Mouse (Mus musculus) hindbrain, embryonic 15.5 days (tissue): Measurements from ENCODE around the gene Rdh16. TPM values are rescaled to one million over a fixed set of nuclear protein-coding genes. Genes with fewer than 3 reads are reported as not detected.
"Not testable (repeated sequence)": the region's sequence is repeated elsewhere in the genome, so short reads cannot be mapped to it uniquely, and the experiment has no call there.

ENCODE experiments used
- ATAC-seq: fragments of 200-750 bp; cut with Nextera tagmentation; 2 replicates; pipeline ENCODE4 v1.8.0; 2017; ENCODE audit warnings: low read depth, moderate number of reproducible peaks, moderate TSS enrichment; ENCODE audit not compliant: low FRiP score
- H3K27ac ChIP-seq: fragments of 300-500 bp; sonication (generic); replicated peaks from 2 replicates; pipeline ENCODE4 v1.5.1; 2015; ENCODE audit warnings: mild to moderate bottlenecking, inconsistent platforms
- H3K27me3 ChIP-seq: fragments of 300-500 bp; sonication (generic); 2 replicates; pipeline ENCODE4 v1.6.1; 2015; ENCODE audit warnings: control low read depth, inconsistent platforms
- H3K36me3 ChIP-seq: fragments of 300-500 bp; sonication (generic); 2 replicates; pipeline ENCODE4 v1.6.1; 2015; ENCODE audit warnings: control low read depth, inconsistent platforms
- H3K4me1 ChIP-seq: fragments of 300-500 bp; sonication (generic); replicated peaks from 2 replicates; pipeline ENCODE4 v1.6.1; 2015; ENCODE audit warnings: control low read depth, inconsistent platforms
- H3K4me2 ChIP-seq: fragments of 300-500 bp; sonication (generic); 2 replicates; pipeline ENCODE4 v1.6.1; 2015; ENCODE audit warnings: moderate library complexity, mild to moderate bottlenecking, inconsistent platforms
- H3K4me3 ChIP-seq: fragments of 300-500 bp; sonication (generic); 2 replicates; pipeline ENCODE4 v1.5.1; 2015; ENCODE audit warnings: mild to moderate bottlenecking, inconsistent platforms
- H3K9ac ChIP-seq: fragments of 300-500 bp; sonication (generic); 2 replicates; pipeline ENCODE4 v1.6.1; 2015; ENCODE audit warnings: inconsistent platforms
- H3K9me3 ChIP-seq: fragments of 300-500 bp; sonication (generic); 2 replicates; pipeline ENCODE4 v1.6.1; 2016; ENCODE audit warnings: control low read depth, inconsistent platforms
- WGBS: fragments of 180-500 bp; shearing (Covaris S2); methylation state at CpG from one replicate; pipeline ENCODE4 v1.1.7; 2015; 5-methylcytosine and 5-hydroxymethylcytosine counted together
- polyA plus RNA-seq: library from polyadenylated mRNA; unstranded; fragments of >200 nt; fragmentation: Nextera tagmentation; extraction: Ambion mirVana; gene quantifications from 2 replicates; pipeline ENCODE4 v1.2.1, GENCODE M21; 2015

Gene Rdh16
- not detected in 2 replicates for polyA plus RNA-seq

DNA sequence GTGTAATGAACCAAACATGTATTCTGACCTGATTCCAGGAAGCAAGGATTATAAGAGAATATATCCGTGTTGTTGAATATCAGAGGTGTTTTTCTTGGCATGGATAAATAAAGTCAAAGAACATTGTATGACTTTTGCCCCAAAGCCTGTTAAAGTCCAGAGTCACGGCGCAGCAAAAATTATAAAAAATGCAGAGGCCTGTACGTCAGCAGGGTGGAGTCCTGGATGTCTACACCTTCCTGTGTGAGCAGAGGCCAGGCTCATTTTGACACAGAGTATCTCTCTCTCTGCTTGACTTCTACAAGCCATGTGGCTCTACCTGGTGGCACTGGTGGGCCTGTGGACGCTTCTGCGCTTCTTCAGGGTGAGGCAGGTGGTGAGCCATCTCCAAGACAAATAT, at the start of gene Rdh16:
Rdh16 (plus strand) TSS at position 262 of the 400 bp plus-strand sequence.
- H3K4me2 ChIP-seq = no peak within 1 kb of the TSS
- no peaks in the 10 kb centered on the region for H3K36me3 ChIP-seq
- H3K9ac ChIP-seq = no peak within 1 kb of the TSS
- no peak within 1 kb of the TSS for H3K4me3 ChIP-seq
- H3K9me3 ChIP-seq = no peaks in the 10 kb centered on the region
- no peak within 1 kb of the TSS for H3K27ac ChIP-seq
- no peaks in the 10 kb centered on the region for H3K27me3 ChIP-seq
- no peak for ATAC-seq
- WGBS = 95% methylated on average over 6 of the region's 6 CpGs
- H3K4me1 ChIP-seq = no peaks in the 10 kb centered on the region

DNA sequence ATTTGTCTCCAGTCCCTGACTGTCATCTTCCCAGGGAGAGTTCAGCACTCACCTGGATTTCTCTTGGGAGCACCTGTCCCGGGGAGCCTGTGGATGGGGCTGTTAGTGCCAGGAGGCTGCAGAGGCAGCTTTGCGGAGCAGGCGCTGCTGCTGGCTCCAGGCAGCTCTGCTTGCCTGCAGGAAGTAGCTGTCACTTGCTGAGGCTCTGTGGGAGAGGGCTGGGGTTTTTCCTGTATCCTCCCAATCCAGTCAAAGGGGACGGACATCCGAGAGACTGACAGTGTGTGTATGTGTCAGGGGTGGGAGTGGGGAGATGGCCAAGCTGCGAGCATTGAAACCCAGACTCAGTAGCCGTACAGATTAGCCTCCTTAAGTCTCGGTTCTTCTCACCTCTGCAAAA, 49.4 kb upstream of the Rdh16 start, which contains the start of gene Gpr182:
Gpr182 (minus strand) TSS at position 185 of the 400 bp plus-strand sequence.
- 0 out of 2 replicates have a peak, but pooled peaks cover 6% of the 10 kb centered on the region for H3K4me1 ChIP-seq
- no peak for ATAC-seq
- peaks cover 14% of the 10 kb centered on the region for H3K36me3 ChIP-seq
- H3K27ac ChIP-seq = no peak within 1 kb of the TSS
- WGBS = 57% methylated on average over 8 of the region's 8 CpGs
- peak within 1 kb of the TSS; percentile 36 for H3K4me2 ChIP-seq
- no peak within 1 kb of the TSS for H3K9ac ChIP-seq
- no peak within 1 kb of the TSS for H3K4me3 ChIP-seq
- H3K9me3 ChIP-seq = no peaks in the 10 kb centered on the region
- H3K27me3 ChIP-seq = no peaks in the 10 kb centered on the region

DNA sequence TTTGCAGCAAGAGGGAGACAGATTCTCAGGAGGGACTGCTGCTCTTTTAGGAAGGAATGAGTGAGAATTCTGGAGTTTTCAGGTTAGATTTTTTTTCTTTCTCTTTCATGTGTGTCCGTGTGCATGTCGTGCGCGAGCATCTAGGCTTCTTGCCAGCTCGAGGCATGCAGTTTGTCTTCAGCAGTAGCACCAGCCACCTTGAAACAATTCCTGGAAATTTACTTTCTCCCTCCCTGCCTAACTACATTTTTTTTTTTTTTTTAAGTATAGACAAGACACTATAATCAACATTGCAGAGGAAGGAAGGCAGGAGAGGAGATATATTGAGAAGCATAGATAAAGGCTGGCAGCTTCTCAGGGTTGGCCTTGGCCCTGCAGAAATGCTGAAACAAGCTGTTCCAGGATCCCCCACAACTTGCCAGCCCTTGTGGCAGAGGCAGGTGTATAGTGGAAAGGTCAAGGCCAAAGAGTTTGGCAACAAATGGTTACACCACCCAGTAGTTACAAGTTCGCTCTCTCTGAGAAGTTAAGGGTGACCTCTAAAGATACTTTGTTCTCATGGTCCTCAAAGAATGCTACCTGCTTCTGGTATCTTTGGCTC, 46.3 kb upstream of the Rdh16 start:
- H3K36me3 ChIP-seq = no peaks in the 10 kb centered on the region
- no peak overlapping the region for H3K9ac ChIP-seq
- no peak overlapping the region for H3K27ac ChIP-seq
- no peak overlapping the region for H3K4me3 ChIP-seq
- 0 out of 2 replicates have a peak, but pooled peaks cover 2% of the 10 kb centered on the region for H3K4me1 ChIP-seq
- WGBS = 76% methylated on average over 6 of the region's 6 CpGs
- H3K27me3 ChIP-seq = no peaks in the 10 kb centered on the region
- no peak overlapping the region for H3K4me2 ChIP-seq
- ATAC-seq = no peak
- no peaks in the 10 kb centered on the region for H3K9me3 ChIP-seq

DNA sequence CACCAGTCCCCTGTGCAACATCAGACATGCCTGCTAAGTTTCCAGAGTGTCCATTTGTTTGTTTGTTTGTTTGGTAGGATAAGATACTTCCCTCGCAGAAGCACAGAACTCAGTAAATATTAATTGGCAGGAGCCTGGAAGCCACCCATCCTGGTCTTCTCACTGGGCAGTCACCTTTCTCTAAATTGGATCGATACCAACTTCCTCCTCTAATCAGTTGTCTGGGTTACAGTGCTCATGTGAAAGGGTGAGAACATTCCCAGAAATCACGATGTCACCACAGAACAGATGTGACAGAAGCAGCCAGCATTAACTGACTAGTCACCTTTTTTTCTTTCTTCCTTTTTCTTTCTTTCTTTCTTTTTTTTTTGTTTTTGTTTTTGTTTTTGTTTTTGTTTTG, 45.7 kb upstream of the Rdh16 start:
- no peaks in the 10 kb centered on the region for H3K4me1 ChIP-seq
- 72% methylated on average over 3 of the region's 3 CpGs for WGBS
- ATAC-seq = no peak

DNA sequence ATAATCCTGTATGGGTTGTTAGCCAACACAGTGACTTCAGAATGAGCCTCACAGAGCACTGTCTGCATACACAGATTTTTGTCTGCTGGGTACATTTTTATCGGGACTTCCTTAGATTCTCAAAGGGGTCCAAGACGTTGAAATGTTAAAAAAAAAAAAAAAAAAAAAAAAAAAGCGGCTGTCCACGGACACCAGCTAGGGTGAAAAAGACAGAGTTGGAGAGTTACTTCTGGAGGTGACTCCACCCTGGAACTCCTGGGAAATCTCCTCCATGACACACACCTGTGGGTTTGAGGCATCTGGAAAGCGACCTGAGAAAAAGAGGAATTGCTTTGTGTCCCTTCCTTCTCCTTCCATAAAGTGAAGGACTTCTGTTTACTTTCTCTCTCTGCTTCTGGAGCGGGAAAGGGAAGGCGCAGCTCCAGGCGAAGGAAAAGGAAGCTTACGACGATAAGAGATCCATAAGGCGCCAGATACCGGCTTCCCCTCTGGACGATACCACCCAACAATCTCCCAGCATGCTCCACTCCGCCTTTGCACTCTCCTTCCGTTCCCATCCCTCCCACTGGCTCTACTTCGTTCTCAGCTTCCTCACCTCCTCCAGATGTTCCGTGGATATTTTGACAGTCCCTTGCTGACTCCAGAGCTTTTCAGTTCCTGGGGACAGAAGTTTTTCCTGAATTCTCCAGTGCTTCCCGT, 45.0 kb upstream of the Rdh16 start:
- no peak for ATAC-seq
- no peaks in the 10 kb centered on the region for H3K4me1 ChIP-seq
- H3K4me3 ChIP-seq = peak overlapping the region; percentile 9; the same call in 1 of the 2 replicates
- 53% methylated on average over 18 of the region's 18 CpGs for WGBS
- H3K27me3 ChIP-seq = no peaks in the 10 kb centered on the region
- H3K27ac ChIP-seq = no peak overlapping the region
- no peaks in the 10 kb centered on the region for H3K36me3 ChIP-seq
- H3K9ac ChIP-seq = no peak overlapping the region
- no peaks in the 10 kb centered on the region for H3K9me3 ChIP-seq
- H3K4me2 ChIP-seq = peak overlapping the region; percentile 33

More for the DNA sequence above, 45.7 kb upstream of the Rdh16 start:
- no peaks in the 10 kb centered on the region for H3K36me3 ChIP-seq
- no peak overlapping the region for H3K4me2 ChIP-seq
- no peaks in the 10 kb centered on the region for H3K9me3 ChIP-seq
- H3K27ac ChIP-seq = no peak overlapping the region
- H3K9ac ChIP-seq = no peak overlapping the region
- no peaks in the 10 kb centered on the region for H3K27me3 ChIP-seq
- no peak overlapping the region for H3K4me3 ChIP-seq

DNA sequence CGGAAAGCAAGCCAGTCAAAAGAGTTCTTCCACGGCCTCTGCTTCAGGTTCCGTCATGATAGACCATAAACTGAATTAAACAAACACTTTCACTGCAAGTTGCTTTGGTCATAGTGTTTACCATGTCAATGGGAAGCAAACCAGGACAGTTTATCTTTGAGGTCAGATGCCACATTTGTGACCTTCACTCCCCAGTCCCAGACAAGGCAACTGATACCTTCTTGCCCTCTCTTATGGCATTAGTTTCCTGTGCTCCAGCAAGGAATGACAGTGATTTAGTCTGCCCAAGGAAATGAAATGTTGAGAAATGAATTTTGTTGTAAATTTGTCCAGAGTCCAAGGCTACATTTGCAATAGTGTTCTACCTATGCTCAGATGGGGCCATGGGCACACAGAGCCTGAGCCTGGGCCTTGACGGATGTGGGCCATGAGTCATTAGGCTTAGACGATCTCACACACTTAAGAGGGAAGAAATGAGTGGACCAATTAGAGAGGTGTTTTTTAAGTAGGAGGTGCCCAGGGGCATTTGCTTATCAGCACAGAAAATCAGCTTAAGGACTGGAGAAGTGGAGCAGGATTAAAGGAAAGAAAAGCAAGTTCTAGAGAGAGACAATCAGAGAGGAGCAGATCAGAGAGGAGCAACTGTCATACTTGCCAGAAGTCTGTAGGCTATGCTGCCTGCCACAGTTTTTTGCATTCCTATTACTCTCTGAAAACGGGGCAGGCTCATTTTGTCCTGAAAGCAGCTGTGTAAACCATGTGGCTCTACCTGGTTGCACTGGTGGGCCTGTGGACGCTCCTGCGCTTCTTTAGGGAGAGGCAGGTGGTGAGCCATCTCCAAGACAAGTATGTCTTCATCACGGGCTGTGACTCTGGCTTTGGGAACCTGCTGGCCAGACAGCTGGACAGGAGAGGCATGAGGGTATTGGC, 41.5 kb upstream of the Rdh16 start, which contains the start of the genes Rdh1 and Rdh16f1:
Rdh1 (plus strand) TSS at position 541 of the 930 bp plus-strand sequence.
Rdh16f1 (plus strand) TSS at position 607 of the 930 bp plus-strand sequence.
- H3K9ac ChIP-seq = no peak within 1 kb of the TSS
- WGBS = 80% methylated on average over 9 of the region's 9 CpGs
- H3K9me3 ChIP-seq = no peaks in the 10 kb centered on the region
- H3K27me3 ChIP-seq = no peaks in the 10 kb centered on the region
- no peak for ATAC-seq
- H3K4me3 ChIP-seq = no peak within 1 kb of the TSS
- H3K27ac ChIP-seq = no peak within 1 kb of the TSS
- no peak within 1 kb of the TSS for H3K4me2 ChIP-seq
- no peaks in the 10 kb centered on the region for H3K4me1 ChIP-seq
- no peaks in the 10 kb centered on the region for H3K36me3 ChIP-seq

DNA sequence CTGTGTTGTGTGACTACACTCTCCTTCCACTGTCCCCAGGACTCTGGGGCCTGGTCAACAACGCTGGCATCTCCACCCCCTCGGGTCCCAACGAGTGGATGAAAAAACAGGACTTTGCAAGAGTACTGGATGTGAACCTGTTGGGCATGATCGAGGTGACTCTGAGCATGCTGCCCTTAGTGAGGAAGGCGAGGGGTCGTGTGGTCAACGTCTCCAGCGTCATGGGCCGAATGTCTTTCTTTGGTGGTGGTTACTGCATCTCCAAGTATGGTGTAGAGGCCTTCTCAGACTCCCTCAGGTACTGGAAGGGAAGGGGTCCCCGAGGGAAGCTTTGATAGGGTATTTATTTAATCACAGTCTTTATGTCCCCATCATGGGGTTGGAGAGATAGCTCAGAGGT, 38.0 kb upstream of the Rdh16 start:
- not testable (repeated sequence) for H3K4me3 ChIP-seq, H3K27ac ChIP-seq, H3K9ac ChIP-seq, ATAC-seq, H3K27me3 ChIP-seq, H3K9me3 ChIP-seq, H3K36me3 ChIP-seq, H3K4me1 ChIP-seq, H3K4me2 ChIP-seq
- WGBS = 92% methylated on average over 10 of the region's 10 CpGs

DNA sequence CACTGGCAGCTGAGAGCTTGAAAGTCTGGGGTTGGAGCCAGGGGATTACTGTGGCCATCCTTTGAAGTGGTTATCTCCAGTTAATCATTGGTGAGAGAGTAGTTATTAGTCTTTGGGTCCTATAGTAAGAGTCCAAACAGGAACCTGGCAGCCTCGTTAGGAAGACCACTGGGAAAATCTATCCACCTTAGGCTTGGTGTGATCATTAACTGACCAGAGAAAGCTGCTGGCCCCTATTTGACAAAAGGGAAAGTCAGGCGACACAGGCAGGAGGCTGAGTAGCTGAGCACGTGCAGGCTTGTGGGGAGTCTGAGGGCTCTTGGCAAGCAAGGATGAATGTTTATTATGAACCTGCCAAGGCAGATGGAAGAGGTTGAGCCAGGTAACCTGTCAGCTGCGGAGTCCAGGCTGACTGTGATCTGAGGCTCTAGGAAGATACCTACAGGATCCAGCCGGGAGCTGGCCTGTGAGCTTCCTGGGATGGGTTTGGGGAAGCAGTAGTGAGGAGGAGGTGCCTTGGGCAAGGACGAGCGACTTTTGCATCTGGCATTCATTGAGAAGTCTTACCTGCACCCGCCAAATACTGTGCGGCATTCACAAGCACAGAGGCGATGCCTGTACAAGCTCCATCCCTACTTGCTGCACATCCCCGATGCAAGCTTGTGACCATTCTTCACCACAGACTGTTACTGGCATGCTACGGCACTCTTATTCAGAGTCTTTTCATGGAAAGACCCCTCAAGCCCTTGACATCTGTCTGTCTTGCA, 36.9 kb upstream of the Rdh16 start:
- WGBS = 65% methylated on average over 12 of the region's 12 CpGs
- Histone ChIP-seq H3K4me1 (no peaks in the 10 kb centered on the region), H3K36me3 (no peaks in the 10 kb centered on the region), H3K9ac (no peak overlapping the region), H3K27ac (no peak overlapping the region), H3K9me3 (no peaks in the 10 kb centered on the region), H3K27me3 (no peaks in the 10 kb centered on the region), H3K4me3 (no peak overlapping the region), H3K4me2 (no peak overlapping the region)
- no peak for ATAC-seq

DNA sequence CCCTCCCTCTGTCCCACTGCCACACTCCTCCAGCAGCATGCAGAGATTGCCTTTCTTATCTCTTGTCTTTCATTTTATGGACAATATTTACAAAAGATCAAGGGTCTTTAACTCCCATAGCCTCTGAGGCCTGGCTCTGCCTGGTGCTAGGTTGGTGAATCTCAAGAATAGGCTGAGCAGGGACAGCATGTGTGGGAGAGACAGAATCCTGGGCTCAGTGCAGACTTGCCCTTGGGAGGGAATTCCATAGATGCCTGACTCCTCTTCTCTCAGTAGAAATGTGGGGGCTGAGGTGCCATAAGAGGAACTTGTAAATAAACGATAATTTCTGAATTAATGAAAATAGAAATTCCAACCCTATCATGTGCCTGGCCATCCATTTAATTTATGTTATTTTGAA, 34.4 kb upstream of the Rdh16 start:
- no peak overlapping the region for H3K4me3 ChIP-seq
- ATAC-seq = no peak
- WGBS = 85% methylated on average over 1 of the region's 1 CpGs
- no peak overlapping the region for H3K4me2 ChIP-seq
- no peak overlapping the region for H3K9ac ChIP-seq
- no peaks in the 10 kb centered on the region for H3K27me3 ChIP-seq
- H3K9me3 ChIP-seq = no peaks in the 10 kb centered on the region
- H3K4me1 ChIP-seq = no peaks in the 10 kb centered on the region
- no peaks in the 10 kb centered on the region for H3K36me3 ChIP-seq
- H3K27ac ChIP-seq = no peak overlapping the region

DNA sequence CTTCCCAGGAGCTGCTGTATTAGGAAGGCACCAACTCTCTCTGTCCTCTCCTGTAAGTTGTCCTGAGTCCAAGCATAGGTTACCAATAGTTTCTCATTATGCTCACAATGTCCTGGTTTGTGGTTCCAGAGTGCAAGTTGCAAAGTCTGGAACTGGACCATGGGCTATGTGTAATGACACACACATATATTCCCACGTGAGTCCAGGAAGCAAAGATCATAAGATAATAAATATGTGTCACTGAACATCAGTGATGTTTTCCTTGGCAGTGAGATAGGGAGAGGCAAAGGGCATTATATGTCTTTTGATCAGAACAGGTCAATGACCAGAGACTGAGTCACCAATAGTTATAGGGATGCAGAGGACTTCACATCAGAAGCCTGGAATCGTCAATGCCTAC, 24.9 kb upstream of the Rdh16 start, which contains the start of gene Rdh9:
Rdh9 (plus strand) TSS at position 376 of the 400 bp plus-strand sequence.
- Histone ChIP-seq H3K27me3 (no peaks in the 10 kb centered on the region), H3K4me2 (no peak within 1 kb of the TSS), H3K27ac (no peak within 1 kb of the TSS), H3K4me3 (no peak within 1 kb of the TSS), H3K36me3 (no peaks in the 10 kb centered on the region), H3K9me3 (no peaks in the 10 kb centered on the region), H3K4me1 (no peaks in the 10 kb centered on the region), H3K9ac (no peak within 1 kb of the TSS)
- ATAC-seq = no peak
- 88% methylated on average over 2 of the region's 2 CpGs for WGBS

DNA sequence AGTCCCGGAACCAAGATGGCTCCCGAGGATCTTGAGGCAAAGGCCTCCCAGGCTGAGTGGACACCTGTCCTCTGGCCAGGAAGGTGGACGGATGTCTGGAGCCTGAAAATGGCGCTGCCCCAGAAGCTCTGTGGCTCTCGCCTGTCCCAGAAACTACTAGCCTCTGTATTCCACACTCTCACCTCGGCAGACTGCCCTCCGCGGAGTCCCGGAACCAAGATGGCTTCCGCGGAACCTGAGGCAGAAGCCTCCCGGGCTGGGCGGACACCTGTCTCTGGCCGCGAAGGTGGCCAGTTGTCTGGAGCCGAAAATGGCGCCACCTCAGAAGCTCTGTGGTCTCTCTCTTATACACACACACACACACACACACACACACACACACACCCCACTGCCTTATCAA, 18.6 kb upstream of the Rdh16 start:
- WGBS = 95% methylated on average over 17 of the region's 17 CpGs
- H3K4me2 ChIP-seq, H3K9ac ChIP-seq, H3K4me3 ChIP-seq, H3K27me3 ChIP-seq, H3K4me1 ChIP-seq, H3K36me3 ChIP-seq, ATAC-seq, H3K9me3 ChIP-seq, H3K27ac ChIP-seq: not testable (repeated sequence)
